Mouse (Mus musculus) adrenal gland, adult 8-10 months (tissue): ENCODE results near the gene Gch1. TPM values are rescaled to one million over a fixed set of nuclear protein-coding genes. Genes with fewer than 3 reads are reported as not detected.
A peak's percentile ranks its signal among the peaks of the same experiment; 100 is the strongest.
"Not testable (repeated sequence)": the region's sequence is repeated elsewhere in the genome, so short reads cannot be mapped to it uniquely, and the experiment has no call there.

ENCODE experiments used
- DNase-seq: peaks from one replicate; pipeline ENCODE4 v3.0.0; 2022
- total RNA-seq, 4 experiments: library from RNA; stranded (reverse); gene quantifications; 2 replicates each; pipeline ENCODE4 v1.2.4; 2022

The Gch1 gene
- total RNA-seq, 4 experiments from 2014 or later: 54.1 to 98.5 (median 75.2) TPM

GRCm38 (mm10) chr14:47165117-47165516 is 24.1 kb downstream of the Gch1 start:
- DNase-seq: no peak

GRCm38 (mm10) chr14:47161921-47162427 is 27.2 kb downstream of the Gch1 start:
- DNase-seq: no peak

- peak; percentile 69 for DNase-seq
Measured at GRCm38 (mm10) chr14:47160051-47160640, 29.1 kb downstream of the Gch1 start.

GRCm38 (mm10) chr14:47154303-47154702 is 34.9 kb downstream of the Gch1 start:
- no peak for DNase-seq

- no peak for DNase-seq
Measured at GRCm38 (mm10) chr14:47151306-47151705, 37.9 kb downstream of the Gch1 start.

GRCm38 (mm10) chr14:47144326-47144725 is 44.9 kb downstream of the Gch1 start:
- no peak for DNase-seq

GRCm38 (mm10) chr14:47138853-47139252 is 50.4 kb downstream of the Gch1 start:
- no peak for DNase-seq

GRCm38 (mm10) chr14:47136637-47137036 is 52.6 kb downstream of the Gch1 start:
- DNase-seq: peak; percentile 34

- DNase-seq: peak; percentile 37
Measured at GRCm38 (mm10) chr14:47133948-47134347, 55.3 kb downstream of the Gch1 start.

- DNase-seq: no peak
Measured at GRCm38 (mm10) chr14:47127987-47128386, 61.2 kb downstream of the Gch1 start.

GRCm38 (mm10) chr14:47117522-47117921 is 71.7 kb downstream of the Gch1 start:
- DNase-seq: no peak

GRCm38 (mm10) chr14:47116062-47116762 is 73.0 kb downstream of the Gch1 start:
- no peak for DNase-seq

- DNase-seq: no peak
Measured at GRCm38 (mm10) chr14:47115154-47115553, 74.1 kb downstream of the Gch1 start.

- DNase-seq: no peak
Measured at GRCm38 (mm10) chr14:47111341-47111740, 77.9 kb downstream of the Gch1 start.

- not testable (repeated sequence) for DNase-seq
Measured at GRCm38 (mm10) chr14:47110391-47110790, 78.8 kb downstream of the Gch1 start.

- DNase-seq: no peak
Measured at GRCm38 (mm10) chr14:47107461-47107860, 81.8 kb downstream of the Gch1 start.

- DNase-seq: no peak
Measured at GRCm38 (mm10) chr14:47105755-47106154, 83.5 kb downstream of the Gch1 start.

GRCm38 (mm10) chr14:47105174-47105557 is 84.0 kb downstream of the Gch1 start:
- no peak for DNase-seq

GRCm38 (mm10) chr14:47104246-47105173 is 84.7 kb downstream of the Gch1 start:
- DNase-seq: no peak
